Mouse (Mus musculus) CD8-positive naive resting alpha-beta T cell, adult 2 months (primary cell): ENCODE results near the gene Dock9.

Experiments
- DNase-seq, 2 experiments: peaks; one replicate each; pipeline ENCODE4 v3.0.0; 2022; ENCODE audit warnings: low read depth in 2 of 2, low spot score in 2 of 2

Gene Dock9

GRCm38 (mm10) chr14:121791935-121792334 lies 5.7 kb downstream of the Dock9 start:
- DNase-seq: no peak

- DNase-seq: no peak
These were observed 6.5 kb downstream of the Dock9 start for GRCm38 (mm10) chr14:121791112-121791511.

GRCm38 (mm10) chr14:121789273-121789672 lies 8.4 kb downstream of the Dock9 start:
- no peak for DNase-seq

GRCm38 (mm10) chr14:121788451-121788850 lies 9.2 kb downstream of the Dock9 start:
- no peak for DNase-seq

GRCm38 (mm10) chr14:121787430-121787829 lies 10.2 kb downstream of the Dock9 start:
- DNase-seq: no peak

- DNase-seq: no peak
These were observed 10.7 kb downstream of the Dock9 start for GRCm38 (mm10) chr14:121786900-121787299.

GRCm38 (mm10) chr14:121785394-121785793 lies 12.2 kb downstream of the Dock9 start:
- DNase-seq: no peak

- no peak for DNase-seq
These were observed 16.6 kb downstream of the Dock9 start for GRCm38 (mm10) chr14:121780942-121781531.

GRCm38 (mm10) chr14:121780144-121780913 lies 17.3 kb downstream of the Dock9 start:
- DNase-seq: no peak

- no peak for DNase-seq
These were observed 18.0 kb downstream of the Dock9 start for GRCm38 (mm10) chr14:121779620-121780019.

GRCm38 (mm10) chr14:121777279-121777831 lies 20.3 kb downstream of the Dock9 start:
- no peak for DNase-seq

- DNase-seq: no peak
These were observed 20.9 kb downstream of the Dock9 start for GRCm38 (mm10) chr14:121776749-121777148.

- no peak for DNase-seq
These were observed 35.6 kb downstream of the Dock9 start for GRCm38 (mm10) chr14:121762021-121762452.

- no peak for DNase-seq
These were observed 37.2 kb downstream of the Dock9 start for GRCm38 (mm10) chr14:121760403-121760802.

GRCm38 (mm10) chr14:121754110-121754509 lies 43.5 kb downstream of the Dock9 start:
- no peak for DNase-seq

- DNase-seq: no peak
These were observed 44.8 kb downstream of the Dock9 start for GRCm38 (mm10) chr14:121752686-121753426.

- no peak for DNase-seq
These were observed 48.0 kb downstream of the Dock9 start for GRCm38 (mm10) chr14:121749606-121750005.

GRCm38 (mm10) chr14:121749084-121749483 lies 48.6 kb downstream of the Dock9 start:
- no peak for DNase-seq

- DNase-seq: no peak
These were observed 50.3 kb downstream of the Dock9 start for GRCm38 (mm10) chr14:121747360-121747759.

- DNase-seq: no peak
These were observed 53.7 kb downstream of the Dock9 start for GRCm38 (mm10) chr14:121743787-121744417.
